Mouse (Mus musculus): ENCODE results near the gene Aldh18a1.

DNA sequence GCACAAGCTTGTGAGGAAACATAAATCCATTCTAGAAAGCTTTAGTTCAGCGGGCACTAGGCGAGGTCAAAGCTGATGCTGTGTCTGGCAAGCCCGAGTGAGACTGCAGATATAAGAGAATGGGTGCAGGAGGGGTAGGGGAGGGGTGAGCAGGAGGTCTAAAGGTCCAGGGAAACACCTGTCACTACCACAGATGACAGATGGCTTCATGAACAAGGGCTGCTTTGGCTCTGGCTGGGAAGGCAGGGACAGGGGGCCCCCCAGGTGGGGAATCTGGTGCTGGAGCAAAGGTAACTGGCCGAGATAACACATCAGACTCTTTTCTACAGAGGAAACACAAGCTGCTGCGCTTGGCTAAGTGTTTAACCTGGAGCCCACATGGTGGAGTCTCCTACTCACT, 12.8 kb downstream of the Aldh18a1 start:
- TF ChIP-seq UBTF (IDR thresholded peaks at IDR 0.05; ENCODE audit: borderline replicate concordance, insufficient read depth, low read depth, low read length) (no peak), CTCF (IDR thresholded peaks at IDR 0.05 in 2 of 3, conservative IDR thresholded peaks at IDR 0.05 in 1 of 3; ENCODE audit: control insufficient read depth in 1 of 3, insufficient read depth in 1 of 3, low read depth in 2 of 3, low read length in 3 of 3, poor library complexity in 1 of 3, severe bottlenecking in 1 of 3) (no peak), EP300 (IDR thresholded peaks at IDR 0.05; ENCODE audit: low read depth in 1 of 2, low read length in 2 of 2) (no peak), JUND (IDR thresholded peaks at IDR 0.05; ENCODE audit: low read depth, low read length) (no peak), GATA1 (IDR thresholded peaks at IDR 0.05; ENCODE audit: low read depth, low read length) (peak; percentile 49; the same call in 1 of the 2 replicates), POLR2A (IDR thresholded peaks at IDR 0.05; ENCODE audit: control insufficient read depth in 1 of 2, insufficient read depth in 1 of 2, low read depth in 1 of 2, low read length in 2 of 2, poor library complexity in 1 of 2) (no peak), MAX (IDR thresholded peaks at IDR 0.05; ENCODE audit: low read length) (no peak), ZC3H11A (IDR thresholded peaks at IDR 0.05; ENCODE audit: low read depth, low read length) (no peak), RAD21 (IDR thresholded peaks at IDR 0.05; ENCODE audit: low read depth, low read length) (no peak), ZKSCAN1 (IDR thresholded peaks at IDR 0.05; ENCODE audit: low read depth, low read length) (no peak), ETS1 (IDR thresholded peaks at IDR 0.05; ENCODE audit: low read depth, low read length) (no peak), TBP (IDR thresholded peaks at IDR 0.05; ENCODE audit: low read depth, low read length) (no peak)

Measured in MEL (cell line).